Mouse (Mus musculus) gastrocnemius, postnatal 4 days (tissue): ENCODE measurements around the gene Gm9837. TPM values are rescaled to one million over a fixed set of nuclear protein-coding genes. Genes with fewer than 3 reads are reported as not detected.
"Not testable (repeated sequence)": the region's sequence is repeated elsewhere in the genome, so short reads cannot be mapped to it uniquely, and the experiment has no call there.

ENCODE experiments used
- DNase-seq, 2 experiments: peaks; one replicate each; pipeline ENCODE4 v3.0.0; 2021 to 2022; ENCODE audit warnings: low spot score in 2 of 2, mixed read lengths in 2 of 2
- total RNA-seq, 2 experiments: library from RNA; stranded (reverse); gene quantifications; 2 replicates each; pipeline ENCODE4 v1.2.3; 2021

Gm9837 gene
- total RNA-seq, 2 experiments from 2014 or later = not detected

DNA sequence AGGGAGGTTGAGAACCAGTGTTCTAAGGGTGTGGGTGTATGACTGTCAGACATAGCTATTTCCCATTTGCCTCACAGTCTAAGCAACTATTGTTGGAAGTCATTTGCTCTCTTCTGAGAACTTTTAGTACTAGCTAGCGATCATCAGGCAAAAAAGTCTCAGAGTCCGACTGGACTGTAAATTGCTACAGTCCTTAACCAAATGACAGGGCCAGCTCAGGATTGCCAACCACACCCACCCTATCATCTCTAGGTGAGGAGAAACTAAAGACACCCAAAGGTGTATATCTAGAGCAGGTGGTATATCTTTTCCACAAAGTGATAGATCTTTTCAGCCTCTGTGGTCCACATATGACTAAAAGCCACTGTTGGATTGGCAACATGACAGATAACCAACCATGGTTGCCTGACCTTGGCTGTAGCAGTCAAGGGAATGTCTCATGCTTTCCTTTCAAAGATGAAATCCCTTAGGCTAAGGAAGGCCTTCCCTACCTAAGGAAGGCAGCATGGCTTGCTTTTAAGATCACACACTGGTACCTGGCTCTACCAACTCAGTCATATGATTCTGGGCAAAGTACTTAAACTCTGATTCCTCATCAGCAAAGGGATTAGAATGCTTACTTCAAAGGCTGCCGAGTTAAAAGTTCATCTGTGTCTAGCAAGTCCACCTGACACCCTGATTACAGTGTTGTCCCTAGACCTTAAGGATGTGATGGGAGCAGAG, 42.1 kb downstream of the Gm9837 start:
- DNase-seq = no peak

DNA sequence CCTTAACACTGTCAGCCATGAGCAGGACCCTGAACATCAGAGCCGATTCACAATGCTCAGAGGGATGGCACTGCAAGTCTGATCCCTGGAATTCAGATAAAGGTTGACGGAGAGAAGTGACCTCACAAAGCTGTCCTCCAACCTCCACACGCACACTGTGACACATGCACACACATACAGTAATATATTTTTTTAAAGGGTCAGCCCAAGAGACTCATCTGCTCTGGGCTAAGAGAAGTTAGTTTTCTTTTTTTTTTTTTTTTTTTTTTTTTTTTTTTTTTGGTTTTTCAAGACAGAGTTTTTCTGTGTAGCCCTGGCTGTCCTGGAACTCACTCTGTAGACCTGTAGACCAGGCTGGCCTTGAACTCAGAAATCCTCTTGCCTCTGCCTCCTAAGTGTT, 43.4 kb downstream of the Gm9837 start:
- not testable (repeated sequence) for DNase-seq

DNA sequence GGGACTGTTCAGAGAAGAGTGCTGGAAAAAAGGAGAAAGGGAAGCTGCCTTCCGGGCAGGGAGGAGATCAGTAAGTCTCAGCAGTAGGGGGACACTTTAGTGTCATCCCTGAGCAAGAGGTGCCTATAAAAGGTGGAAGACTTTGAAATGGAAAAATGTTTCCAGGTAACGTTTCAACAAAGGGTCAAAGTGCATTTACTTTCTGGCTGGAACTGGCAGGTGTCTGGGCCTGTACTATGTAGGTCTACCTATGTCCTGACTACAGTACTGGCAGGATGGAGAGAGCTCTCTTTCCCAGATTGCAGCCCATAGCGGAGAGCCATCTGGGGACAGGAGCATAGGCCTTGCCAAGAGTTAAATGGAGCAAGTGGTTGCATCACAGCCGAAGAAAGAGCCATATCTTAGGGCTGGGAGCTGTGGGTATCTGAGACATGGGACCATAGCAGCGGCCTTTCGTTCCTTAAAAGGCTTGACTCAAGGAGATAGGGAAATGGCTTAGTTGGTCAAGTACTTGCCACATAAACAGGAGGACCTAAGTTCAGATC, 44.5 kb downstream of the Gm9837 start:
- DNase-seq = no peak

DNA sequence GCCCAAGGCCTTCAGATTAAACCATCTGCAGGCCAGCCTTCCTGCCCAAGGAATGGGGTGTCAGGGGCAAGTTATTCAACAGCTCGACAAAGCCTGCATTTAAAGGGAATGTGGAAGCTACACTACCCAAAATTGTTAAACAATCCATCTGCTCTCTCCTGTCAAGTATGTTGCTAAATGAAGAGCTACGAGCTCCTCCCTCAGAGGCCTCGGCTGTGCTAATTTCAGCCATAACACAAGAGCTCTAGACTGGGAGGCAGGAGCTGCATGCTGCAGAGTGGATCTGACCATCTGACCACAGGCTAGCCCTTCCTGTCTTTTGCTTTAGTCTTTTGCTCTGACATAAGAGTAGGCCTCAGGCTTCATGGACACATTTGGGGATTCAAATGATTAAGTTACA, 45.0 kb downstream of the Gm9837 start:
- no peak for DNase-seq

DNA sequence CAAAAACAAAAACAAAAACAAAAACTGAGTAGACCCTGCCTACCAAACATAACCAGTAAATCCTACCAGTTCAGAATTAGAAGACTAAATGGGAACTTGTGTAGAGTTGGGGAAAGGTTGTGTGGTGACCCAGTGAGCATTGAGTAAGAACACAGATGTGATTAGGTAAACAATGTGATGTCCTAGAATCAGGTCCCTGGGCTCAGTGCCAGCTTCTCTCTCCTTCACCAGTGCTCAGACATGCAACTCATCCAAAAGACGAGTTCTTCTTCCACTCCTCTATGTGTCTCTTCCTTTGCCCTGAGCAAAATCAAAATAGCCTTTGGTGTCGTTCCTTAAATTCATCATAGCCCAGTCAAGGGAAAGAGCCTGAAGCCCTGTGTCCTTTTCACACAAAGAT, 45.5 kb downstream of the Gm9837 start:
- DNase-seq = no peak

DNA sequence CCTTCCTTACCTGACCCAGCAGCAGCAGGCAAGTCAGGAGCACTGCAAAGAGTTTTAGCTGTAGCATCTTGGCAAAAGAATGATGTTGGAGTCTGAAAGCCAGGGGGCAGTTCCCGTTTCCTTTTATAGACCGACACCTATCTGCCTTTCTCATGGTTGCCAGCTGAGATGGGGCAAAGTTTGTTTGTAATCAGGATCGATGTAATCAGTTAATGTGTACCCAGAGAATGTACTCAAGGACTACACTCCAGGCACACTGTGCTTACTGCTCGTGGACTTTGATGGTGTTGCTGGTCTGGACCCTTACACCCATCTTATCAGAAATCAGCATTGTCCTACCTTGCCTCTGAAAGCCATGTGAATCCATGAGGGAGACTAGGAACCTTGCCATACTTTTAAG, 47.2 kb downstream of the Gm9837 start, which contains the start of gene Leap2:
Leap2 (minus strand) TSS at position 135 of the 400 bp plus-strand sequence.
- DNase-seq = no peak

Other genes starting within 250 kb of the Gm9837 start
- 100 to 1,000 TPM; 107 to 124 TPM for gene Hspa4, start 170.0 kb downstream of the Gm9837 start, total RNA-seq
- 10 to 100 TPM; 10.5 to 10.7 TPM for gene Zcchc10, start 145.8 kb downstream of the Gm9837 start, total RNA-seq
- gene Aff4, start 119.6 kb downstream of the Gm9837 start, total RNA-seq = 100 to 1,000 TPM; 146 to 154 TPM
- not detected for gene Leap2, start 47.3 kb downstream of the Gm9837 start, total RNA-seq
- gene Uqcrq, start 39.6 kb downstream of the Gm9837 start, total RNA-seq = 100 to 1,000 TPM; 694 to 764 TPM
- gene Gdf9, start 39.5 kb downstream of the Gm9837 start, total RNA-seq = 1 to 10 TPM in 1 of 2 experiments, under 1 TPM in 1; 0.86 to 1.0 TPM
- not detected for gene Gm10447, start 13.4 kb downstream of the Gm9837 start, total RNA-seq
- gene Shroom1, start 13.3 kb downstream of the Gm9837 start, total RNA-seq = under 1 TPM; 0.49 to 0.81 TPM
- gene Gm9945, start 9.7 kb upstream of the Gm9837 start, total RNA-seq = not detected
- gene Sowaha, start 9.8 kb upstream of the Gm9837 start, total RNA-seq = under 1 TPM; 0.16 to 0.25 TPM
- 10 to 100 TPM; 85.8 to 88.6 TPM for gene Sept8, start 48.8 kb upstream of the Gm9837 start, total RNA-seq
- 10 to 100 TPM; 15.9 to 18.2 TPM for gene Kif3a, start 96.9 kb upstream of the Gm9837 start, total RNA-seq
- gene Il4, start 148.2 kb upstream of the Gm9837 start, total RNA-seq = under 1 TPM in 1 of 2 experiments, not detected in 1; 0.65 TPM
- not detected for gene Il13, start 164.2 kb upstream of the Gm9837 start, total RNA-seq
- 10 to 100 TPM; 13.0 to 15.6 TPM for gene Rad50, start 236.8 kb upstream of the Gm9837 start, total RNA-seq